Mouse (Mus musculus): ENCODE measurements around the gene Bex1.
"Not testable (repeated sequence)": the region's sequence is repeated elsewhere in the genome, so short reads cannot be mapped to it uniquely, and the experiment has no call there.

- TF ChIP-seq CTCF, POLR2A (IDR thresholded peaks at IDR 0.05; ENCODE audit: extremely low read depth, insufficient read depth, low read length): not testable (repeated sequence)
Measured at GRCm38 (mm10) chrX:136214729-136215677, at the start of gene Bex1, which contains the start of gene Tceal7.

All from cortical plate, adult 2 months (tissue).